ENCODE assay signal across 9 mouse cellular contexts in the genomic region with DNA sequence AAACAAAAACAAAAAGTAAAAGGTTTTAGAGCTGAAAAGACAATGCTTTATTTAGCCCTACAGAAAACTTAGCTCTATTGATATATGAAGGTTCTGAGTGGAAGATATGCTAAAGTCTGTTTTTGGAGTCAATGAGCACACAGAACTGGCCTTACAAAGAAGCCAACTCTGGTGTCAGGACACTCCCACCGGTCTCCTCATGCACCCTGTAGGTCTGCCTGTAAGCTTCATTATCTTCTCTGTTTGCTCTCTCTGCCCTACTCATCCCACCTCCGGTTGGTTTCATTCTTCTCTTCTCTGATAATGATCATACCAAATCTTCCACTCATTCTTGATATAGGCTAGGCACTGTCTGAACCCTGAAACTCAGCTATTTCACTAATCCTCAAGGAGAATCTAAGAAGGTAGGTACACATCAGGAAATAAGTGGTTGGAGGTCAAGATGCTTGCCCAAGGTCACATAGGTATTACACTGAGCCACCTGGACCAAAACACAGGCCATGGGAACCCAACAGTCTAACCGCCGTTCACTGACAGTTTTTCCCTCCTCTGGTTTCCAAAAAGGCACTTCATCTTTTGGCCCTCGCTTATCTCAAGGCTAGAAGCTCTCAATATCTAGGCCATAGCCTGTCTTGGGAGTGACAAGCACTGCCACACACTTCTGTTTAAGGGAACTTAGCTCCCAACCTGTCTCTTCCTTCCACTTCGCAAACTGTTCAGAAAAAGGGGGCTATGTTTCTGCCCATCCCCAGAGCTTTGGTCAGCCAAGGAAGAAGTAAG. TPM values are rescaled to one million over a fixed set of nuclear protein-coding genes. Genes with fewer than 3 reads are reported as not detected.
A peak's percentile ranks its signal among the peaks of the same experiment; 100 is the strongest.
DNase-seq lines count a peak whose midpoint lies in the region; ATAC-seq and TF ChIP-seq lines count a peak whose summit lies in the region.
"Had no signal": no experiment of that assay in that cellular context is flagged by ENCODE, and none has a peak within 500 bp of the region (broad histone marks: within the 10 kb centered on the region; RNA-seq: fewer than 3 reads in every experiment).

No protein-coding gene starts in this region.

- ATAC-seq in kidney, embryonic 15.5 days (replicated peaks; ENCODE audit: low FRiP score), result no peak
- ATAC-seq in hindbrain, embryonic 15.5 days (ENCODE audit: low FRiP score, low read depth), result no peak
- no peak for ATAC-seq in midbrain, embryonic 14.5 days (ENCODE audit: low FRiP score, low TSS enrichment)

- peaks cover 27% of the 10 kb centered on the region for H3K4me1 ChIP-seq in kidney, embryonic 15.5 days
- peaks cover 11% of the 10 kb centered on the region for H3K4me1 ChIP-seq in bone marrow macrophage, adult 2 months (ENCODE audit: control insufficient read depth, insufficient read depth, low read length)
- peaks cover 28% of the 10 kb centered on the region for H3K4me1 ChIP-seq in hindbrain, embryonic 15.5 days (replicated peaks)
- H3K4me1 ChIP-seq in midbrain, embryonic 14.5 days (ENCODE audit: control insufficient read depth, insufficient read depth, low read length), result peaks cover 14% of the 10 kb centered on the region

- H3K36me3 ChIP-seq in kidney, embryonic 15.5 days, result peaks cover 26% of the 10 kb centered on the region
- H3K36me3 ChIP-seq in hindbrain, embryonic 15.5 days, result peaks cover 5% of the 10 kb centered on the region; the same call in 1 of the 2 replicates
- H3K36me3 ChIP-seq in midbrain, embryonic 14.5 days (ENCODE audit: control insufficient read depth, insufficient read depth, low read length), result peaks cover 27% of the 10 kb centered on the region

- H3K4me2 ChIP-seq in kidney, embryonic 15.5 days, result peak overlapping the region; percentile 96
- H3K4me2 ChIP-seq in hindbrain, embryonic 15.5 days, result peak overlapping the region; percentile 94
- H3K4me2 ChIP-seq in midbrain, embryonic 14.5 days (ENCODE audit: low read length), result peak overlapping the region; percentile 96

- 77% methylated on average over 6 of the region's 6 CpGs for WGBS in kidney, embryonic 15.5 days
- 86% methylated on average over 6 of the region's 6 CpGs for WGBS in hindbrain, embryonic 15.5 days
- 85% methylated on average over 6 of the region's 6 CpGs for WGBS in midbrain, embryonic 14.5 days

- 0 out of 2 replicates have a peak overlapping the region, but pooled peaks have one; percentile 93 for H3K27ac ChIP-seq in kidney, embryonic 15.5 days
- H3K27ac ChIP-seq in bone marrow macrophage, adult 2 months (ENCODE audit: insufficient read depth, low read depth, low read length), result no peak overlapping the region
- no peak overlapping the region for H3K27ac ChIP-seq in hindbrain, embryonic 15.5 days (replicated peaks)
- H3K27ac ChIP-seq in midbrain, embryonic 14.5 days (replicated peaks; ENCODE audit: low read depth, low read length), result no peak overlapping the region

- no peak for DNase-seq in kidney, adult 8-10 months
- DNase-seq in midbrain, embryonic 14.5 days, result no peak
- no peak for DNase-seq in cerebellum, postnatal 10 days
- no peak for DNase-seq in left cerebral cortex, postnatal 10 days (ENCODE audit: extremely low spot score in 1 of 2, low spot score in 2 of 2)
- DNase-seq in layer of hippocampus, postnatal 10 days (ENCODE audit: low spot score in 2 of 2), result no peak

- TF ChIP-seq CTCF in bone marrow macrophage, adult 2 months (IDR thresholded peaks at IDR 0.05; ENCODE audit: low read depth, low read length), result no peak

- H3K4me3 ChIP-seq in kidney, embryonic 15.5 days (replicated peaks), result peak overlapping the region; percentile 89
- H3K4me3 ChIP-seq in bone marrow macrophage, adult 2 months (ENCODE audit: insufficient read depth, low read length), result peak overlapping the region; percentile 75
- H3K4me3 ChIP-seq in hindbrain, embryonic 15.5 days, result peak overlapping the region; percentile 81
- peak overlapping the region; percentile 84 for H3K4me3 ChIP-seq in midbrain, embryonic 14.5 days (replicated peaks; ENCODE audit: low read depth, low read length)

- H3K9ac ChIP-seq in kidney, embryonic 15.5 days, result peak overlapping the region; percentile 84
- H3K9ac ChIP-seq in hindbrain, embryonic 15.5 days, result peak overlapping the region; percentile 79; the same call in 1 of the 2 replicates
- H3K9ac ChIP-seq in midbrain, embryonic 14.5 days (replicated peaks; ENCODE audit: low read length), result peak overlapping the region; percentile 79

- TF ChIP-seq POLR2A in bone marrow macrophage, adult 2 months (IDR thresholded peaks at IDR 0.05; ENCODE audit: borderline replicate concordance, low read depth, low read length), result no peak

- no peaks in the 10 kb centered on the region for H3K27me3 ChIP-seq in kidney, embryonic 15.5 days
- H3K27me3 ChIP-seq in hindbrain, embryonic 15.5 days, result no peaks in the 10 kb centered on the region
- H3K27me3 ChIP-seq in midbrain, embryonic 14.5 days (ENCODE audit: control insufficient read depth, insufficient read depth, low read length), result no peaks in the 10 kb centered on the region

- H3K9me3 ChIP-seq in kidney, embryonic 15.5 days (replicated peaks), result no peaks in the 10 kb centered on the region
- H3K9me3 ChIP-seq in hindbrain, embryonic 15.5 days, result no peaks in the 10 kb centered on the region
- no peaks in the 10 kb centered on the region for H3K9me3 ChIP-seq in midbrain, embryonic 14.5 days (ENCODE audit: control insufficient read depth, low read length)

- intact Hi-C loops in left cerebral cortex, postnatal 10 days (cut with DNase I), result no loop called here

RNA-seq across cellular contexts. Expression of gene Tex264, which starts 1.4 kb away (rescaled TPM):
- polyA plus RNA-seq in kidney, embryonic 15.5 days (2015; fragmentation: Nextera tagmentation; extraction: Ambion mirVana), result 65.6 and 67.4 TPM in 2 replicates
- polyA plus RNA-seq in bone marrow macrophage, adult 2 months (2012; ENCODE audit: insufficient read depth, insufficient read length, missing spikeins), result 75.3 and 106 TPM in 2 replicates
- polyA plus RNA-seq in hindbrain, embryonic 15.5 days (2015; fragmentation: Nextera tagmentation; extraction: Ambion mirVana), result 69.6 and 79.0 TPM in 2 replicates
- 48.3 and 53.6 TPM in 2 replicates for polyA plus RNA-seq in midbrain, embryonic 14.5 days (2014; fragmentation: Nextera tagmentation; extraction: Ambion mirVana)
- total RNA-seq in left cerebral cortex, postnatal 10 days (2021), result 100 to 1,000 TPM in 1 of 2 experiments, 10 to 100 TPM in 1; 90.9 to 104 TPM
- total RNA-seq in layer of hippocampus, postnatal 10 days (2021), result 10 to 100 TPM; 85.3 to 91.6 TPM

RNA-seq across cellular contexts. Expression of gene Grm2, which starts 28.4 kb away (rescaled TPM):
- polyA plus RNA-seq in kidney, embryonic 15.5 days (2015; fragmentation: Nextera tagmentation; extraction: Ambion mirVana), result not detected in 2 replicates
- polyA plus RNA-seq in bone marrow macrophage, adult 2 months (2012; ENCODE audit: insufficient read depth, insufficient read length, missing spikeins), result not detected in 2 replicates
- polyA plus RNA-seq in hindbrain, embryonic 15.5 days (2015; fragmentation: Nextera tagmentation; extraction: Ambion mirVana), result 8.7 and 9.7 TPM in 2 replicates
- polyA plus RNA-seq in midbrain, embryonic 14.5 days (2014; fragmentation: Nextera tagmentation; extraction: Ambion mirVana), result 11.7 and 13.9 TPM in 2 replicates
- total RNA-seq in left cerebral cortex, postnatal 10 days (2021), result 10 to 100 TPM; 54.5 to 58.8 TPM
- total RNA-seq in layer of hippocampus, postnatal 10 days (2021), result 10 to 100 TPM; 37.1 to 38.3 TPM

RNA-seq across cellular contexts. Expression of gene Iqcf6, which starts 57.9 kb away (rescaled TPM):
- not detected in 2 replicates for polyA plus RNA-seq in kidney, embryonic 15.5 days (2015; fragmentation: Nextera tagmentation; extraction: Ambion mirVana)
- not detected in 2 replicates for polyA plus RNA-seq in bone marrow macrophage, adult 2 months (2012; ENCODE audit: insufficient read depth, insufficient read length, missing spikeins)
- not detected in 2 replicates for polyA plus RNA-seq in hindbrain, embryonic 15.5 days (2015; fragmentation: Nextera tagmentation; extraction: Ambion mirVana)
- not detected in 2 replicates for polyA plus RNA-seq in midbrain, embryonic 14.5 days (2014; fragmentation: Nextera tagmentation; extraction: Ambion mirVana)
- not detected for total RNA-seq in left cerebral cortex, postnatal 10 days (2021)
- total RNA-seq in layer of hippocampus, postnatal 10 days (2021), result not detected
- polyA plus RNA-seq: thymus, postnatal 0 days had no signal
